Mouse (Mus musculus) T-helper 1 cell (primary cell): ENCODE measurements around the gene Slc30a1.

ENCODE experiments used
- in situ Hi-C: fragments of 300-600 bp; cut with MboI, MseI; formaldehyde crosslinking; loops from one replicate; pipeline ENCODE4 v1.15.1; 2025; ENCODE audit warnings: high pct_unique_total_duplicates

Slc30a1 gene

GRCm38 (mm10) chr1:191943638-191944037 is 37.1 kb downstream of the Slc30a1 start:
- in situ Hi-C loops = no loop called here

- in situ Hi-C loops = no loop called here
These were observed 38.8 kb downstream of the Slc30a1 start for GRCm38 (mm10) chr1:191945341-191945740.

GRCm38 (mm10) chr1:191945756-191946155 is 39.2 kb downstream of the Slc30a1 start:
- in situ Hi-C loops = no loop called here

GRCm38 (mm10) chr1:191946261-191946660 is 39.7 kb downstream of the Slc30a1 start:
- in situ Hi-C loops = no loop called here

DNA sequence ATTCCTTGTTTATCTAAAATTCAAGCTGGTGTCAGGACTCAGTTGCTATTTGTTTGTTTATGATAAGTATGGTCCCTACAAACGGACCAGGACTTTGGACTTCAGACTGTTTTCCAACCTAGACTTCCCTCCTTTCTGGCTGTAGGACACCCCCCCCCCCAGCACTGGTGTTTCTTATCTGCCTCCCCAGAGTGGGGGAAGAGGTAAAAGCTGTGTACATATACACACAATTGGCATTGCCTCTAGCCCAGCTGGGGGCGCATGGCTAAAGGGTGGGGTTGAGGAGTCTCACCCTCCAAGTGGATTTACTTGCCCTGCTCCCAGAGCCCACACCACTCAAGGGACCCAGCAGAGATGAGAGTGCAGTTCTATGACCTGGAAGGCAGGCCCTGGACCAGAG is 40.3 kb downstream of the Slc30a1 start:
- in situ Hi-C loops = no loop called here

GRCm38 (mm10) chr1:191947796-191948195 is 41.2 kb downstream of the Slc30a1 start:
- in situ Hi-C loops = no loop called here

DNA sequence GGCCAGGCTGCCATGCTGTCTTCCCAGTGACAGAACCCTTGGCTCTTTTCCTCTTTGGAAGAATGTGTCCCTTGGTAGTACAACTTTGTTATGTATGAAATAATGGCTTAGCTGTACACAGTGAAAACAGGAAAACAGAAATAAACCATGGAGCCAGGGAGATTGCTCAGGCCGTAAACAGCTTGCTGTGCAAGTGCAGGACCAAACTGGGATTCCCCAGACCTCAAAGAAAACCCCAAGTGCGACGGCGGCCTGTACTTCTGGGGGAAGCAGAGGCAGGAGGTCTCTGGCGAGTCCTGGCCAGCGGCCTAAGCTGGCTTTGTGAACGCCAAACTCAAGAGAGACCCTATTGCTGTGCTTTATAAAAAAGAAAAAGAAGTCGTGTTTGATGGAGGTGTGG is 42.0 kb downstream of the Slc30a1 start:
- in situ Hi-C loops = no loop called here

- in situ Hi-C loops = loop anchor here (10.0 kb wide), 1 partner anchor 314 kb away; no protein-coding TSS in a partner anchor
These were observed 44.0 kb downstream of the Slc30a1 start for GRCm38 (mm10) chr1:191950611-191951010.

GRCm38 (mm10) chr1:191952733-191953335 is 46.3 kb downstream of the Slc30a1 start:
- in situ Hi-C loops = loop anchor here (10.0 kb wide), 1 partner anchor 312 kb away; no protein-coding TSS in a partner anchor

GRCm38 (mm10) chr1:191955101-191955500 is 48.5 kb downstream of the Slc30a1 start:
- in situ Hi-C loops = loop anchor here (10.0 kb wide), 1 partner anchor 310 kb away; no protein-coding TSS in a partner anchor

GRCm38 (mm10) chr1:191956261-191956660 is 49.7 kb downstream of the Slc30a1 start:
- in situ Hi-C loops = loop anchor here (10.0 kb wide), 1 partner anchor 309 kb away; no protein-coding TSS in a partner anchor

- in situ Hi-C loops = loop anchor here (10.0 kb wide), 1 partner anchor 308 kb away; no protein-coding TSS in a partner anchor
These were observed 50.3 kb downstream of the Slc30a1 start for GRCm38 (mm10) chr1:191956871-191957270.

DNA sequence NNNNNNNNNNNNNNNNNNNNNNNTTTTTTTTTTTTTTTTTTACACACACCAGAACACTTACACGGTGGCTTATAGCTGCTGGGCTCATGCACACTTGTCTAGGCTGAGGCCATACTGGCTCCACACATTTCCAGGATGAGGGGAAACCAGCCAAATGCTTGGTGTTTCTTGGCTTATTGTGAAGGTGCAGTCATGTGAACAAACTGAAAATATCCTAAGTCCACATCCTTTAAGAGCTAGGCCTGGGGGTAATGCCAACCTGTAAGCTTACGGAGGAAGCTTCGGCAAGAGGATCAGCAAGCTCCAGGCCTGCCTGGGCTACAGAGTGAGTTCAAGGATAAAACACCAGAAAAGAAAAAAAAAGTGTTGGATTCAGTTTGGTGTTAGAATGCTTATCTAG is 50.8 kb downstream of the Slc30a1 start:
- in situ Hi-C loops = loop anchor here (10.0 kb wide), 1 partner anchor 307 kb away; no protein-coding TSS in a partner anchor

GRCm38 (mm10) chr1:191960946-191961345 is 54.4 kb downstream of the Slc30a1 start:
- in situ Hi-C loops = no loop called here
